Mouse (Mus musculus): ENCODE results near the gene RPS10-NUDT3. TPM values are rescaled to one million over a fixed set of nuclear protein-coding genes. Genes with fewer than 3 reads are reported as not detected.

The RPS10-NUDT3 gene
- polyA plus RNA-seq, 1 experiment from 2014 or later = not detected

- Histone ChIP-seq H3K36me3 (no peaks in the 10 kb centered on the region), H3K4me1 (replicated peaks) (peaks cover 14% of the 10 kb centered on the region), H3K4me2 (peak within 1 kb of the TSS; percentile 60), H3K4me3 (replicated peaks) (peak within 1 kb of the TSS; percentile 47), H3K27ac (no peak within 1 kb of the TSS), H3K27me3 (peaks cover 58% of the 10 kb centered on the region), H3K9me3 (replicated peaks) (no peaks in the 10 kb centered on the region), H3K9ac (no peak within 1 kb of the TSS)
- WGBS (ENCODE audit: insufficient replicate concordance) = 3% methylated on average over 62 of the region's 65 CpGs
- ATAC-seq (ENCODE audit: low read depth) (no peak; the same call in 1 of the 2 replicates), DNase-seq (no peak)
Measured at GRCm38 (mm10) chr17:27655089-27656010, 20.3 kb upstream of the RPS10-NUDT3 start, which contains the start of gene Pacsin1. TSS of gene Pacsin1 (plus strand) at chr17:27655509.

GRCm38 (mm10) chr17:27653253-27653959 is 18.4 kb upstream of the RPS10-NUDT3 start:
- Histone ChIP-seq H3K9ac (no peak overlapping the region), H3K36me3 (no peaks in the 10 kb centered on the region), H3K9me3 (replicated peaks) (no peaks in the 10 kb centered on the region), H3K27ac (no peak overlapping the region), H3K27me3 (peaks cover 58% of the 10 kb centered on the region), H3K4me2 (no peak overlapping the region), H3K4me1 (replicated peaks) (peaks cover 14% of the 10 kb centered on the region), H3K4me3 (replicated peaks) (no peak overlapping the region)
- DNase-seq (no peak), ATAC-seq (ENCODE audit: low read depth) (peak; percentile 57; the same call in 1 of the 2 replicates)
- 33% methylated on average over 10 of the region's 10 CpGs for WGBS (ENCODE audit: insufficient replicate concordance)

- no peak for DNase-seq
- 55% methylated on average over 23 of the region's 23 CpGs for WGBS (ENCODE audit: insufficient replicate concordance)
- Histone ChIP-seq H3K4me1 (replicated peaks) (peaks cover 14% of the 10 kb centered on the region), H3K4me3 (replicated peaks) (no peak overlapping the region), H3K9me3 (replicated peaks) (no peaks in the 10 kb centered on the region), H3K27ac (no peak overlapping the region), H3K4me2 (no peak overlapping the region), H3K9ac (no peak overlapping the region), H3K36me3 (no peaks in the 10 kb centered on the region), H3K27me3 (peaks cover 52% of the 10 kb centered on the region)
- no peak for ATAC-seq (ENCODE audit: low read depth)
Measured at GRCm38 (mm10) chr17:27652046-27652790, 17.2 kb upstream of the RPS10-NUDT3 start.

- Histone ChIP-seq H3K9ac (no peak overlapping the region), H3K9me3 (replicated peaks) (no peaks in the 10 kb centered on the region), H3K36me3 (no peaks in the 10 kb centered on the region), H3K27me3 (peaks cover 36% of the 10 kb centered on the region), H3K4me2 (no peak overlapping the region), H3K4me3 (replicated peaks) (no peak overlapping the region), H3K4me1 (replicated peaks) (peaks cover 11% of the 10 kb centered on the region), H3K27ac (no peak overlapping the region)
- WGBS (ENCODE audit: insufficient replicate concordance) = 72% methylated on average over 13 of the region's 13 CpGs
- DNase-seq (no peak), ATAC-seq (ENCODE audit: low read depth) (no peak)
Measured at GRCm38 (mm10) chr17:27650586-27650985, 15.6 kb upstream of the RPS10-NUDT3 start.

DNA sequence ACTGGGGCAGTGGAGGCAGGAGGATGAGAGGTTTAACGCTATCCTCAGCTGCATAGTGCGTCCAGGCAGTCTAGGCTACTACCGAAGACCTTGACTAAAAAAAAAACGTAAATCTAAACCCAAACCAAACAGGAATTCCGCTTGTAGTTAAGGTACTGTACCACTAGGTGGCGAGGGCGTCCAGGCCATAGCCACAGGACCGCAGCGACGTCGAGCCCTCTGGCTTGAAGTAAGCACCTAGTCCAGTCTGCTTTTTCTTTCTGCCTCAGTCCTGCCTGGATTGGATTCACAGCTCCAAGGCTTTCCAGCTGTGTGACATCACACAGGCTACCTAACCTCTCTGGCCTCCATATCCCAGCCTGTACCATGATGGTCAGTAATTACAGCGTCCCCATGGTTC is 15.1 kb upstream of the RPS10-NUDT3 start:
- H3K4me2 ChIP-seq = no peak overlapping the region

DNA sequence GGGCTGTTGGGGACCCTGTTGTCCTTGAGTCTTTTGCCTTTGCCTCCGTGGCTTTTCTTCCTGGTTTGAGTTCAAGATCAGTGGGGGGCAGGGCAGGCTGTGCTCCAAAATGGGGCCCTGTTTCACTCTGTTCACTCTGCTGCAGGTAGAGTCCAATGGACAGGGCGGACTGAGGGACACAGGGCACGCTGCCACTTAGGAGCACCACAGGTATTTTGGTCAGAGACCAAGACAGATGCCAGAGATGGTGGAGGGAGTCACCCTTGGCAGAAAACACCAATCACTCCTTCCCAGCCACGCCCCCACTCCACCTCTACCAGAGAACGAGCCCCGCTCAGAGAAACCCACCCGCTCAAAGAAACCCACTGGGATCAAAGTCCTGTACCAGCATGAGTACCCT is 10.8 kb upstream of the RPS10-NUDT3 start:
- H3K9me3 ChIP-seq (replicated peaks) = no peaks in the 10 kb centered on the region
- H3K27ac ChIP-seq = no peak overlapping the region
- no peaks in the 10 kb centered on the region for H3K36me3 ChIP-seq
- DNase-seq = no peak
- no peak overlapping the region for H3K4me3 ChIP-seq (replicated peaks)
- H3K4me1 ChIP-seq (replicated peaks) = peaks cover 10% of the 10 kb centered on the region; the same call in 1 of the 2 replicates
- no peak overlapping the region for H3K4me2 ChIP-seq
- 49% methylated on average over 7 of the region's 7 CpGs for WGBS (ENCODE audit: insufficient replicate concordance)
- peaks cover 5% of the 10 kb centered on the region; the same call in 1 of the 2 replicates for H3K27me3 ChIP-seq
- H3K9ac ChIP-seq = no peak overlapping the region
- ATAC-seq (ENCODE audit: low read depth) = no peak

More for the DNA sequence above, 15.1 kb upstream of the RPS10-NUDT3 start:
- Histone ChIP-seq H3K4me3 (replicated peaks) (no peak overlapping the region), H3K9ac (no peak overlapping the region), H3K36me3 (no peaks in the 10 kb centered on the region), H3K4me1 (replicated peaks) (peaks cover 8% of the 10 kb centered on the region), H3K27ac (no peak overlapping the region), H3K9me3 (replicated peaks) (no peaks in the 10 kb centered on the region), H3K27me3 (peaks cover 31% of the 10 kb centered on the region)
- WGBS (ENCODE audit: insufficient replicate concordance) = 7% methylated on average over 12 of the region's 12 CpGs
- DNase-seq = peak; percentile 53
- ATAC-seq (ENCODE audit: low read depth) = no peak

- Histone ChIP-seq H3K4me1 (replicated peaks) (peaks cover 10% of the 10 kb centered on the region; the same call in 1 of the 2 replicates), H3K9ac (no peak overlapping the region), H3K27ac (no peak overlapping the region), H3K4me2 (no peak overlapping the region), H3K36me3 (no peaks in the 10 kb centered on the region), H3K9me3 (replicated peaks) (no peaks in the 10 kb centered on the region), H3K27me3 (no peaks in the 10 kb centered on the region), H3K4me3 (replicated peaks) (no peak overlapping the region)
- DNase-seq (no peak), ATAC-seq (ENCODE audit: low read depth) (no peak)
- WGBS (ENCODE audit: insufficient replicate concordance) = 30% methylated on average over 2 of the region's 2 CpGs
Measured at GRCm38 (mm10) chr17:27644572-27644971, 9.6 kb upstream of the RPS10-NUDT3 start.

DNA sequence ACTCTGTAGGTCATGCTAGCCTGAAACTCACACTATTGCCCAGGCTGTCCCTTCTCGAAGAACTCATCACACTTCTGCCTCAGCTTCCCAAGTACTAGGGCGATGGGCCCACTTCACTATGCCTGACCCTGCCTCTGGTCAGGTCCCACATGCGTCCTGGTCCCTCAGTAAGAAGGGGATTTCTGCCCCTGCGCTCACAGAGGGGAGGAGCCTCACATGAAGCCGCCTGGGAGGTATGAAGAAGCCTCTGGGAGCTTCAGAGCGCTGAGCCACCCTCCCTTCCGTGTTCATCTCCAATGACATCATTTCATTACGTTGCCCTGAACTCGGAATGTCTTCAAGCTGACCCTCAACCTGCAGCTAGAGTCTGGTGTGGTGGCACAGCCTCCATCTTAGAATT is 8.7 kb upstream of the RPS10-NUDT3 start:
- no peaks in the 10 kb centered on the region for H3K36me3 ChIP-seq
- H3K9ac ChIP-seq = no peak overlapping the region
- H3K4me2 ChIP-seq = no peak overlapping the region
- ATAC-seq (ENCODE audit: low read depth) (no peak), DNase-seq (no peak)
- no peaks in the 10 kb centered on the region for H3K27me3 ChIP-seq
- H3K27ac ChIP-seq = no peak overlapping the region
- WGBS (ENCODE audit: insufficient replicate concordance) = 69% methylated on average over 9 of the region's 9 CpGs
- no peak overlapping the region for H3K4me3 ChIP-seq (replicated peaks)
- no peaks in the 10 kb centered on the region for H3K9me3 ChIP-seq (replicated peaks)
- peaks cover 10% of the 10 kb centered on the region; the same call in 1 of the 2 replicates for H3K4me1 ChIP-seq (replicated peaks)

DNA sequence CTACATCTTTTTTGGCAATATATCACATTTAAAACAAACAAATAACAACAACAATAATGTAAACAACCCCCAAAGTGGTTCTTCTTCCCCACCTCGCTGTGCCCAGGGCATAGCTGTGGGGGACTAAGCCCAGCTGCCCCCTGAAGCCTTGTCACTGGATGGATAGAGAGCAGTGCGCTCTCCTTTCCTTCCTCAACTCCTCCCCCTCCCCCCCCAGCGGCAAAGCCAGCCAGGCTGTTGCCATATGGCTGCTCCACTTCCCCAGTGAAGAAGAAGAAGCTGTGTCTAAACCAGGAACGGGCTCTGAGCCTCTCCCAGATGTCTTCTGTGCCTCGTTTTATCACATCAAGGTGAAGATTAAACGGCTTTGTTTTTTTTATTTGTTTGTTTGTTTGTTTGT is 8.1 kb upstream of the RPS10-NUDT3 start:
- no peaks in the 10 kb centered on the region for H3K36me3 ChIP-seq
- no peak overlapping the region for H3K4me3 ChIP-seq (replicated peaks)
- no peak for ATAC-seq (ENCODE audit: low read depth)
- no peaks in the 10 kb centered on the region for H3K27me3 ChIP-seq
- H3K9me3 ChIP-seq (replicated peaks) = no peaks in the 10 kb centered on the region
- H3K4me1 ChIP-seq (replicated peaks) = peaks cover 10% of the 10 kb centered on the region; the same call in 1 of the 2 replicates
- no peak for DNase-seq
- H3K27ac ChIP-seq = no peak overlapping the region
- H3K9ac ChIP-seq = no peak overlapping the region
- 19% methylated on average over 6 of the region's 6 CpGs for WGBS (ENCODE audit: insufficient replicate concordance)
- H3K4me2 ChIP-seq = no peak overlapping the region

- H3K36me3 ChIP-seq = no peaks in the 10 kb centered on the region
- H3K4me1 ChIP-seq (replicated peaks) = peaks cover 10% of the 10 kb centered on the region; the same call in 1 of the 2 replicates
- no peak overlapping the region for H3K9ac ChIP-seq
- no peaks in the 10 kb centered on the region for H3K9me3 ChIP-seq (replicated peaks)
- H3K27ac ChIP-seq = no peak overlapping the region
- no peak for ATAC-seq (ENCODE audit: low read depth)
- H3K4me2 ChIP-seq = no peak overlapping the region
- 38% methylated on average over 12 of the region's 12 CpGs for whole genome bisulfite sequencing (ENCODE audit: insufficient replicate concordance)
- no peaks in the 10 kb centered on the region for H3K27me3 ChIP-seq
- no peak for DNase-seq
- no peak overlapping the region for H3K4me3 ChIP-seq (replicated peaks)
Measured at GRCm38 (mm10) chr17:27642491-27643062, 7.6 kb upstream of the RPS10-NUDT3 start.
